Mouse (Mus musculus): ENCODE measurements around the gene 1110002E22Rik.

DNA sequence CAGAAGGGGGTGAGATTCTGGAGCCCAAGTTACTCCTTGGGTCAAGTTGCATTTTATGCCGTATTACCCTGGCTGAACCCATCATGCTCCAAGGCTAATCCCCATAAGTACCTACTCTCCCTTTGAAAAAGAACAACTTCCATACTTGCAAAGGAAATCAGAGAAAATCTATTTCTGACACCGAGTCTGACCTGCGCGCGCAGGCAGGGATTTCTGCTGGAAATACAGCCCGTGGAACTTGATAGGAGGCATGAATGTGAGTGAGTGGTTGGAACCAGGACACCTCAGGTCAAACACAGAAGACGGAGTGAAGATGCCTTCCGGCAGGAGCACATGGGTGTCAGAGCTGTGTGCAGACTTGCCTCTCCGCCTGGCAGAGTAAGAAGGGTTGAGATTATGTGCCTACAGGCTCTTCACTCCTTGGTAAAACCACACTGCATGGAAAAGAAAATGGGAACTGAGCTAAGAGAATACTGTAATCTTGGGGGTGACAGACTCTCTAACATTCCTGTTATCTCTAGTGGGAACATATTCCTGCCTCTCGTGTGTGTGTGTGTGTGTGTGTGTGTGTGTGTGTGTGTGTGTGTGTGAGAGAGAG, 6.7 kb downstream of the 1110002E22Rik start:
- TF ChIP-seq CTCF (IDR thresholded peaks at IDR 0.05; ENCODE audit: insufficient read depth, low read depth, low read length), result no peak
- no peak for TF ChIP-seq POLR2A (IDR thresholded peaks at IDR 0.05; ENCODE audit: insufficient read depth, low read depth, low read length)

Data from olfactory bulb, adult 2 months (tissue).